Mouse (Mus musculus): ENCODE data around the gene Enpp5.

Gene Enpp5

GRCm38 (mm10) chr17:44091512-44091911 is 12.9 kb downstream of the Enpp5 start:
- DNase-seq (ENCODE audit: low spot score) = no peak

- DNase-seq (ENCODE audit: low spot score) = no peak
Observed at GRCm38 (mm10) chr17:44100486-44100885, 21.9 kb downstream of the Enpp5 start.

- DNase-seq (ENCODE audit: low spot score) = no peak
Observed at GRCm38 (mm10) chr17:44100906-44101305, 22.3 kb downstream of the Enpp5 start.

- DNase-seq (ENCODE audit: low spot score) = no peak
Observed at GRCm38 (mm10) chr17:44101961-44102360, 23.3 kb downstream of the Enpp5 start.

GRCm38 (mm10) chr17:44105287-44106138 is 26.9 kb downstream of the Enpp5 start, which contains the start of gene Enpp4:
Gene Enpp4, minus strand, starts transcription at chr17:44105809.
- peak; percentile 83 for DNase-seq (ENCODE audit: low spot score)

- no peak for DNase-seq (ENCODE audit: low spot score)
Observed at GRCm38 (mm10) chr17:44108331-44108730, 29.7 kb downstream of the Enpp5 start.

- DNase-seq (ENCODE audit: low spot score) = no peak
Observed at GRCm38 (mm10) chr17:44116584-44116983, 38.0 kb downstream of the Enpp5 start.

- no peak for DNase-seq (ENCODE audit: low spot score)
Observed at GRCm38 (mm10) chr17:44117721-44118120, 39.1 kb downstream of the Enpp5 start.

GRCm38 (mm10) chr17:44118231-44118630 is 39.6 kb downstream of the Enpp5 start:
- DNase-seq (ENCODE audit: low spot score) = no peak

GRCm38 (mm10) chr17:44121366-44122100 is 42.9 kb downstream of the Enpp5 start:
- DNase-seq (ENCODE audit: low spot score) = no peak

GRCm38 (mm10) chr17:44129092-44129750 is 50.6 kb downstream of the Enpp5 start:
- no peak for DNase-seq (ENCODE audit: low spot score)

GRCm38 (mm10) chr17:44130429-44130828 is 51.8 kb downstream of the Enpp5 start:
- DNase-seq (ENCODE audit: low spot score) = peak; percentile 27

- no peak for DNase-seq (ENCODE audit: low spot score)
Observed at GRCm38 (mm10) chr17:44134106-44134505, 55.5 kb downstream of the Enpp5 start.

- peak; percentile 5 for DNase-seq (ENCODE audit: low spot score)
Observed at GRCm38 (mm10) chr17:44134545-44134944, 55.9 kb downstream of the Enpp5 start.

- DNase-seq (ENCODE audit: low spot score) = no peak
Observed at GRCm38 (mm10) chr17:44136018-44136417, 57.4 kb downstream of the Enpp5 start.

Data from yolk sac, embryonic 10.5 days (tissue).